Mouse (Mus musculus) forebrain, embryonic 13.5 days (tissue): ENCODE measurements around the gene Vti1a. TPM values are rescaled to one million over a fixed set of nuclear protein-coding genes. Genes with fewer than 3 reads are reported as not detected.
A peak's percentile ranks its signal among the peaks of the same experiment; 100 is the strongest.

Experiments used
- ATAC-seq: fragments of 200-750 bp; cut with Nextera tagmentation; 2 replicates; pipeline ENCODE4 v1.8.0; 2017
- H3K27ac ChIP-seq: fragments of 300-500 bp; sonication (generic); 2 replicates; pipeline ENCODE4 v1.5.1; 2015; ENCODE audit warnings: inconsistent platforms, mild to moderate bottlenecking, moderate library complexity
- H3K27me3 ChIP-seq: fragments of 300-500 bp; sonication (generic); 2 replicates; pipeline ENCODE4 v1.6.1; 2015; ENCODE audit warnings: mild to moderate bottlenecking, inconsistent platforms
- H3K36me3 ChIP-seq: fragments of 300-500 bp; sonication (generic); 2 replicates; pipeline ENCODE4 v1.6.1; 2015; ENCODE audit warnings: mild to moderate bottlenecking, inconsistent platforms; ENCODE audit not compliant: poor library complexity, severe bottlenecking
- H3K4me1 ChIP-seq: fragments of 300-500 bp; sonication (generic); 2 replicates; pipeline ENCODE4 v1.6.1; 2015; ENCODE audit warnings: inconsistent platforms
- H3K4me2 ChIP-seq: fragments of 300-500 bp; sonication (generic); 2 replicates; pipeline ENCODE4 v1.6.1; 2015; ENCODE audit warnings: inconsistent platforms, mild to moderate bottlenecking, moderate library complexity
- H3K4me3 ChIP-seq: fragments of 300-500 bp; sonication (generic); 2 replicates; pipeline ENCODE4 v1.5.1; 2015; ENCODE audit warnings: mild to moderate bottlenecking, inconsistent platforms
- H3K9ac ChIP-seq: fragments of 300-500 bp; sonication (generic); 2 replicates; pipeline ENCODE4 v1.6.1; 2015; ENCODE audit warnings: mild to moderate bottlenecking, inconsistent platforms
- H3K9me3 ChIP-seq: fragments of 300-500 bp; sonication (generic); replicated peaks from 2 replicates; pipeline ENCODE4 v1.6.1; 2016; ENCODE audit warnings: inconsistent platforms
- WGBS: fragments of 180-500 bp; shearing (Covaris S2); methylation state at CpG from one replicate; pipeline ENCODE4 v1.1.7; 2015; 5-methylcytosine and 5-hydroxymethylcytosine counted together
- polyA plus RNA-seq: library from polyadenylated mRNA; unstranded; fragments of >200 nt; fragmentation: Nextera tagmentation; extraction: Ambion mirVana; gene quantifications from 2 replicates; pipeline ENCODE4 v1.2.1, GENCODE M21; 2015

Vti1a gene
- polyA plus RNA-seq, 1 experiment from 2014 or later: 25.8 TPM

DNA sequence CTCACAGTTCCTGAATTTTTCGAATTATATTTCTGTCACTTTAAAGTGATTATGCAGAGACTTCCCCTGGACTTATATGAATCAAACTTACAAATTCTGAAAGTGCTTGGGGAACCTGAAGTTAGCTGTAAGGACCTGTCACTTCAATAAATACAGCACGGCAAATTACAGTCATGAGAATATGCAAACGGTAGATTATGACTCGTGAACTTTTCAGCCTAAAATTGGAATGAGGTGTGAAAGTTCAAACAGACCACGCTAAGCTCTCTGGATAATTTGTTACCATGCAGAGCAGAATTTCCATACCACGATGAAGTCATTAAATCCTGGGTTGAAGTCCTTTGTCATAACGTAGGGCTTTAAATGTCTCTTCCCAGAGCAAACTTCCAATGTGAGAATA lies 66.7 kb downstream of the Vti1a start:
- no peak overlapping the region for H3K9ac ChIP-seq
- H3K27me3 ChIP-seq: peaks cover 70% of the 10 kb centered on the region
- no peak overlapping the region for H3K4me2 ChIP-seq
- 72% methylated on average over 7 of the region's 7 CpGs for WGBS
- peaks cover 32% of the 10 kb centered on the region for H3K4me1 ChIP-seq
- no peaks in the 10 kb centered on the region for H3K36me3 ChIP-seq
- H3K9me3 ChIP-seq: no peaks in the 10 kb centered on the region
- ATAC-seq: no peak
- H3K27ac ChIP-seq: no peak overlapping the region
- H3K4me3 ChIP-seq: no peak overlapping the region

DNA sequence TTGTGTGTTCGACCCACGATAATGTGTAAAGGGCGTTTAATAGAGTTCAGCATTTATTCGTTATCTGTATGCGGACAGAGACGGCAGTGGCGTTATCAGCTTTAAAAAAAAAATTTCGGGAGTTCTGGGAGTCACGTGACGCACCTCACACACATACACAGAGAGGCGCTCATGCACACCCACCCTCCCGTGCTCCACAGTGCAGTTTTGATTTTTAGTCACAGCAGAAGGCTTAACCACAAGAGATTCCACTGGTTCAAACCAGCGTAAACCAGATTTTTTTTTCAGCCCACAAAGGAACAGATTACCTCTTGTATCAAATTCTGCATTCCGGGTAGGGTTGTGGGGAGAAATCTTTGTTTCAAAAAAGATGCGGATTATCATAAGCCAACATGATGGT lies 68.5 kb downstream of the Vti1a start:
- no peak for ATAC-seq
- Histone ChIP-seq H3K4me3 (no peak overlapping the region), H3K9ac (no peak overlapping the region), H3K36me3 (no peaks in the 10 kb centered on the region), H3K27me3 (peaks cover 63% of the 10 kb centered on the region), H3K4me2 (peak overlapping the region; percentile 17; the same call in 1 of the 2 replicates), H3K4me1 (peaks cover 30% of the 10 kb centered on the region), H3K27ac (no peak overlapping the region), H3K9me3 (no peaks in the 10 kb centered on the region)
- 49% methylated on average over 15 of the region's 15 CpGs for WGBS

DNA sequence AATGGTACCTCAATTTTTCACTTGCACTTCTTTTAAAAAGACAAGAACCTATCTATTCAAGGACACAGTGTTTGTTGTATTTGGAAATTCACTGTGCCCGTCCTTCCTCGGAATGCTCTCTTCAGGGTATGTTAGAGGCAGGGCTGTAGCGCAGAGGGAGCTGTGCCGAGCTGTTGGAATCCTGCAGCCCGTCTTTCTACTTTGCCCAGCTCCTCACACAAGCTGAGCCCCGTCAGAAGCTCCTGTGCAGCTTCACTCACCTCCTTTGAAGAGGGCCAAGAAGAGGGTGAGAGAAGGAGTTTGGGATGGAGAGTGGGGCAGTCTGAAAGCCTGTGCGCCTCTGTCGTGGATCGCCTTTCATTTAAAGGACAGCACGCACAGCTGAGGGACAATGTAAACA lies 72.9 kb downstream of the Vti1a start:
- Histone ChIP-seq H3K9me3 (no peaks in the 10 kb centered on the region), H3K36me3 (no peaks in the 10 kb centered on the region), H3K4me3 (no peak overlapping the region), H3K4me1 (peaks cover 12% of the 10 kb centered on the region), H3K4me2 (peak overlapping the region; percentile 20; the same call in 1 of the 2 replicates), H3K27me3 (peaks cover 32% of the 10 kb centered on the region), H3K27ac (no peak overlapping the region), H3K9ac (peak overlapping the region; percentile 22; the same call in 1 of the 2 replicates)
- ATAC-seq: no peak
- WGBS: 43% methylated on average over 10 of the region's 10 CpGs

DNA sequence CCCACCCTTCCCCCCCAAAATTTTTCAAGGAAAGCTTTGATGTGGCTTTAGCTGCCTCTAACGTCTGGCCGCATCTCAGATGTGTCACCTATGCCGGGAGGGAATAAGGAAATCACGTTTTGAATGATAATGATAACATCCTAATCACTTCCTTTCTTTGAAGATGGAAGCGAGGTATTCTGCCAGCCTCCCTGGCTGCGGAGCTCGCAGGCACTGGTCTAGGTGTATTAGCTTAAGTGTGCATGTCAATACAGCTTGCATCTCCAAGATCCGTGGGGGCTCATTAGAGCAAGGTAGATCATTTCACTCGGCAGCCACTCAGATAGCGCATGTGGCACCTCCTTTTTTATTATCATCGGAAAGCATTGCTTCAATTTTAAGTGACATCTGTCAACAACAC lies 74.2 kb downstream of the Vti1a start:
- no peak overlapping the region for H3K4me2 ChIP-seq
- H3K27ac ChIP-seq: no peak overlapping the region
- no peaks in the 10 kb centered on the region for H3K36me3 ChIP-seq
- no peak for ATAC-seq
- H3K9me3 ChIP-seq: no peaks in the 10 kb centered on the region
- H3K27me3 ChIP-seq: peaks cover 20% of the 10 kb centered on the region
- WGBS: 68% methylated on average over 11 of the region's 11 CpGs
- peaks cover 5% of the 10 kb centered on the region; the same call in 1 of the 2 replicates for H3K4me1 ChIP-seq
- no peak overlapping the region for H3K4me3 ChIP-seq
- no peak overlapping the region for H3K9ac ChIP-seq

DNA sequence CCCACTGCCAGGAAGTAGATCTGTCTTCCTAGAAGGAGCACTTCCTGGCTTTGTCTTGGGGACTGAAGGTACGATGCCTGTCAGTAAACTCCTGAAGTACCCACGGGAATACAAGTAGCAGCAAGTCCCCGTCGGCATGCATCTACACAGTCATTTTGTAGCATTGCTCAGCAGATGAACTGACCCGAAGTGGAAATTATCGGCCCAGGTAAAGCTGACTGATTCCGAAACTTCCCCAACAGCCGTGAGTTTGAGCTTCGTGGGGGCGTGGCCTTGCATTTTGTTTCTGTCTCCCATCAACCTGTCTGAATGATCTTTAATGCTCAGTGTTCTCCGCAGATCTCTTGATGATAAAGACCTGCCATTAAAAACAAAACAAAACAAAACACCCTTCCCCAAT lies 85.5 kb downstream of the Vti1a start:
- Histone ChIP-seq H3K4me3 (no peak overlapping the region), H3K27ac (no peak overlapping the region), H3K4me2 (no peak overlapping the region), H3K9me3 (no peaks in the 10 kb centered on the region), H3K9ac (no peak overlapping the region), H3K4me1 (no peaks in the 10 kb centered on the region), H3K36me3 (no peaks in the 10 kb centered on the region), H3K27me3 (no peaks in the 10 kb centered on the region)
- WGBS: 89% methylated on average over 11 of the region's 11 CpGs
- ATAC-seq: no peak

DNA sequence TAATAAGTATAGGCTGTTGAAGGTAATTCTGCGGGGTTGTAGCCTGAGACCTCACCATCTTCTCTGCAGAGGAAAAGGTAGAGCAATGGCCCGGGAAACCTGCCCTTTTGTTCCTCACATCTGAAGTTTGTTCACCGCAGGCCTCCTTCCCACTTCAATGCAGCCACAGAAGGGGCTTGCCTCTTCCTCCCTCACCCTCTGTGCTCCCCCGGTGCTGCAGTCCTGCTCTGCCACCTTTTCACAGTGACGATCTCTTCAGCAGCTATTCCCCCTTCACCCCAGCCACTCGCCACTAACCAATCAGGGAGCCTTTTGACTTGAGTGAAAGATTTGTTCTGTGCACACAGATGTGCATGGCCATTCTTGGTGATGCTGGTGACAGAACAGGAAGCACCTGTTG lies 92.4 kb downstream of the Vti1a start:
- 39% methylated on average over 6 of the region's 6 CpGs for WGBS
- H3K9ac ChIP-seq: no peak overlapping the region
- H3K27ac ChIP-seq: no peak overlapping the region

DNA sequence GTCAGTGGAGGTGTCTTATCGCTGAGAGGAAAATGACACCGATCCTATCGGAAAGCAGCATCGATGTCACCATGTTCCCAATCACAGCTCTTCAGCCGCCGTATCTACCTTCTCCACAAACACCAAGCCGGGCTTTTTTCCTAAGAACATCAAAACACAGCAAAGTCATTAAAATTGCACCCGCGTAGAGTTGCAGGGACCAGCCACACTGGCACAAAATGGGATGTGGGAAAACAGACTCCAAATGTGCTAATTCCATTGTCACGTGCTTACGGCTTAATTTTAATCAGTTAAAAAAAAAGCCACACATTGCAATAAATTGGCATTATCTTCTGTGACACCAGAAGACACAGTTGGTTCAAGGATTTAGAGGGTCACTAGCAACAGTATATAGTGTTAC lies 95.3 kb downstream of the Vti1a start:
- no peaks in the 10 kb centered on the region for H3K9me3 ChIP-seq
- no peaks in the 10 kb centered on the region for H3K36me3 ChIP-seq
- peaks cover 5% of the 10 kb centered on the region for H3K27me3 ChIP-seq
- H3K4me1 ChIP-seq: peaks cover 23% of the 10 kb centered on the region
- H3K4me3 ChIP-seq: no peak overlapping the region
- H3K9ac ChIP-seq: no peak overlapping the region
- no peak for ATAC-seq
- H3K27ac ChIP-seq: no peak overlapping the region; the same call in 1 of the 2 replicates
- 56% methylated on average over 11 of the region's 11 CpGs for WGBS
- H3K4me2 ChIP-seq: no peak overlapping the region

More for the DNA sequence above, 92.4 kb downstream of the Vti1a start:
- H3K4me3 ChIP-seq: no peak overlapping the region
- peaks cover 23% of the 10 kb centered on the region for H3K4me1 ChIP-seq
- no peak overlapping the region for H3K4me2 ChIP-seq
- no peaks in the 10 kb centered on the region for H3K36me3 ChIP-seq
- peaks cover 5% of the 10 kb centered on the region for H3K27me3 ChIP-seq
- H3K9me3 ChIP-seq: no peaks in the 10 kb centered on the region
- ATAC-seq: no peak

DNA sequence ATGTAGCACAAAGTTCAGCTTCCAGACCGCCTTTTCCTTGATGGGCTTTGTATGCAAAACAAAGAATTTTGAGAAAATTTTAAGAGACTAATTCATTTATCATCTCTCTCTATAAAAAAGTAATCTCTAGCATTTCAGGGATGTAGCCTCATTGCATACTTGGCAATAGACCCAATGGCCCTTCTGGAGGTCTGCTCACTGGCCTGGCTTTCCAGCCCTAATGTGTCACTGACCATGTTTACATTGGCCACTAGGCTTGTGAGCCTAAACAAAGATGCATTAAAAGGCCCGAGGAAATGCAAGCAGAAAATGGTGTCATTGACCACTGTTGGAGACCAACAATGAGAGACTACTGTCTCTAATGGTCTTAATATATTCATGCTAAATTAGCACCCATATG lies 95.8 kb downstream of the Vti1a start:
- peaks cover 5% of the 10 kb centered on the region for H3K27me3 ChIP-seq
- no peak overlapping the region for H3K9ac ChIP-seq
- H3K9me3 ChIP-seq: no peaks in the 10 kb centered on the region
- no peak for ATAC-seq
- no peak overlapping the region for H3K4me2 ChIP-seq
- H3K4me1 ChIP-seq: peaks cover 23% of the 10 kb centered on the region
- no peaks in the 10 kb centered on the region for H3K36me3 ChIP-seq
- WGBS: 41% methylated on average over 2 of the region's 2 CpGs
- H3K27ac ChIP-seq: no peak overlapping the region; the same call in 1 of the 2 replicates
- no peak overlapping the region for H3K4me3 ChIP-seq

DNA sequence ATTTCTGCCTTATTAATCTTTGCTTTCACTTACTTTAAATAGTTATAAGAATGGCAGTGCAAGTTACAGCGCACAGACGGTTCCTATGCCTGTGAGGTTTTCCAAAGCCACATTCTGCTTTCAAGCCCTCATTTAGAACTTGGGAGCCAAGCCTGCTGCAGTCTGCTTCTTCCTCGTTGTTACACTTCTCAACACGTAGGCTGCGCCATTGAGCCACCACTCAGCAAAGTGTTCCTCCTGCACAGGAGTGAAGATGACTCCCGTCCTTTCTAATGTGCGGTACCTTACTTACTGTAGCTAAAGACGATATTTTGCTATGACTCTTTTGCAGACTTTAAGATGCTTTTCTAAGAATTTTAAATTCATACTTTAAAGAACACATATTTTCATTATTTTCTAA lies 98.0 kb downstream of the Vti1a start:
- H3K9ac ChIP-seq: no peak overlapping the region
- H3K27me3 ChIP-seq: no peaks in the 10 kb centered on the region; the same call in 1 of the 2 replicates
- H3K36me3 ChIP-seq: no peaks in the 10 kb centered on the region
- H3K27ac ChIP-seq: no peak overlapping the region
- H3K9me3 ChIP-seq: no peaks in the 10 kb centered on the region
- no peak overlapping the region for H3K4me3 ChIP-seq
- ATAC-seq: peak; percentile 80
- 26% methylated on average over 8 of the region's 8 CpGs for WGBS
- H3K4me2 ChIP-seq: no peak overlapping the region
- peaks cover 23% of the 10 kb centered on the region for H3K4me1 ChIP-seq

DNA sequence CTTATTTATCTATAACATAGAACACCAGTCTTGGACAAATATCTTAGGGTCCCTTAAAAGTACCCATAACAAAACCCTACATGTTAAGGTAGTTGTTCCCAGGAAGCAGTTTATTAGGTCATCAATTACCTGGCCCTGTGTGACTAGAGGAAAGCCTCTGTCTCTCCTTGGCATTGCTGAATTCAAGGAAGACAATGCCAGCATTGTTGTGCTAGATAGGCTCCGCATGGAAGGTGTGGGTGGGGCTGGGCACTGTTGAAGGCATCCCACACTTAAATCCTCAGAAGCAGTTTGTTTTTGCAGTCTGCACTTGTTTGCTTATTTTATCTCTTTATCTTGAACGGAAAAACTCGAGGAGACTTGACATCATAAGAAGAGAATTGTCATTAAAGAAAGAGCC lies 102.7 kb downstream of the Vti1a start:
- no peak overlapping the region for H3K4me3 ChIP-seq
- H3K27me3 ChIP-seq: no peaks in the 10 kb centered on the region; the same call in 1 of the 2 replicates
- no peak overlapping the region for H3K9ac ChIP-seq
- whole genome bisulfite sequencing: 38% methylated on average over 3 of the region's 3 CpGs
- ATAC-seq: no peak
- H3K4me1 ChIP-seq: peaks cover 22% of the 10 kb centered on the region
- no peak overlapping the region for H3K4me2 ChIP-seq
- H3K27ac ChIP-seq: no peak overlapping the region
- H3K36me3 ChIP-seq: no peaks in the 10 kb centered on the region
- no peaks in the 10 kb centered on the region for H3K9me3 ChIP-seq

DNA sequence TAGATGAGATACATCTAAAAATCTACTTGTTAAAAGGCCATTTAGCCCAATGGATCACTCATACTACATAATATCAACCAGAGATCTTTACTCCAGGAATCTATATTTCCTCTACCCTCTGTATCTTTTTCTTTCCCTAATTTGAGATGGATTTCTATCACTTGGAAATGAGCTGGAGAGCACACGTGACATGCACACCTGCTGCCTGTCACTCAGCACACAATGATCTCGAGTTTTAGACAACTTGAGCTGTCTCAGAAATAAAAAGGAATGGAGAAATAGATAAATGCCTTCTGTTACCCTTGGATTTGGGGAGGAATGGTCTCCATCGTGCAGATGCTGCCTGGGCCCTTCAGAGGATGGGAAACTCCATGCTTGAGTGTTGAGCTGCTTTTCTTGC lies 103.9 kb downstream of the Vti1a start:
- ATAC-seq: no peak
- no peak overlapping the region for H3K4me3 ChIP-seq
- H3K4me2 ChIP-seq: no peak overlapping the region
- no peaks in the 10 kb centered on the region for H3K36me3 ChIP-seq
- peaks cover 31% of the 10 kb centered on the region for H3K4me1 ChIP-seq
- H3K27ac ChIP-seq: no peak overlapping the region
- H3K27me3 ChIP-seq: no peaks in the 10 kb centered on the region
- H3K9ac ChIP-seq: no peak overlapping the region
- 63% methylated on average over 3 of the region's 3 CpGs for WGBS
- H3K9me3 ChIP-seq: no peaks in the 10 kb centered on the region

DNA sequence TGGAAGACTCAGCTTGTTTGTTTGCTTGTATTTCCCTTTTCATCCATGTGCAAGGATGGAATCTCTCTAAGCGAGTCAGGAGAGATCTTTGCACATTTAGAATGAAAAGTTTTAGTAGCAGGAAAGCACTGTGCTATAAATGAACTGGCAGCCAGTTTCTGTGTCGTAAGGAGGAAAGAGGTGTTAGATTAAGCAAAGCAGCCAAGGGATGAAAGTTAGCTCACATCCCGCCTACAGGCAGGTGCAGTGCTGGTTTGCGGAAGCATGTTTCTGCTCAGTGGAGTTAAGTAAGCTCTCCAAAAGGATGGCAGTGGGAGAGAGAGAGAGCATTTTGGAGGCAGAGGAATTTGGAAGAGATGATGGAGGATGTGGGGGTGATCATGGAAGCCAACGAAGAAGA lies 105.7 kb downstream of the Vti1a start:
- 0 out of 2 replicates have a peak overlapping the region, but pooled peaks have one; percentile 6 for H3K27ac ChIP-seq
- H3K36me3 ChIP-seq: no peaks in the 10 kb centered on the region
- ATAC-seq: no peak
- no peak overlapping the region for H3K9ac ChIP-seq
- H3K27me3 ChIP-seq: no peaks in the 10 kb centered on the region
- no peaks in the 10 kb centered on the region for H3K9me3 ChIP-seq
- WGBS: 70% methylated on average over 5 of the region's 5 CpGs
- no peak overlapping the region for H3K4me3 ChIP-seq
- H3K4me2 ChIP-seq: peak overlapping the region; percentile 24; the same call in 1 of the 2 replicates
- peaks cover 31% of the 10 kb centered on the region for H3K4me1 ChIP-seq
